In the genomic region with DNA sequence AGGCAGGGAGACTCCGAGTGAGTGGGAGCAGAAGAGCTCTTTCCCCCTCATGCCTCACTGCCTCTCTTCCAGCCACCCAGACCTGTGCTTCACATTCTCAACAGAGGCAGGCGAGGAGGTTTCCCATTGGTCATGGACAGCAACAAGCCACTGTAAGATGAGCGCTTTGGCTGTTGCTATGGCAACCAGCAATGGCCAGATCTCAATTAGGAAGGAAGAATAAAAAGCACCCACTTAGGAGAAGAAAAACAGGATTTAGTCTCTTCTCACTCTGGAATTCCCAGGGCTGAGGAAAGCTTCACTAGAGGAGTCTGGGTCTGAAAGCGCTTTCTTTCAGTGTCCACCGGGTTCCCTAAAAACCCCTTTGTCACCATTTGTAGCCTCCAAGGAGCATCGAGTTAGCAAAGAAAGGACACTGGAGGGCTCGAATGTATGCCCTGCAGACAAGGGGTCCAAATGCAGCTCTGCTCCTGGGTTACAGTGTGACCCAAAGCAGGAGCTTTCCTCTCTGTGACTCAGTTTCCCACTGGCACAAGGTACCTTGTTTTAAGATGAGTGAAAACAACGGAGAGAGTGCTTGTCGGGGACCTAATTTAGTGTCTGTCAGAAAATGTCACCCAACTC, we compare ENCODE assay signal across 8 mouse cellular contexts. TPM values are rescaled to one million over a fixed set of nuclear protein-coding genes. Genes with fewer than 3 reads are reported as not detected.
DNase-seq lines count a peak whose midpoint lies in the region; ATAC-seq lines count a peak whose summit lies in the region.

No protein-coding gene starts in this region.

- DNase-seq in kidney, postnatal 10 days: peak; percentile 49
- no peak for DNase-seq in kidney, postnatal 25 days
- DNase-seq in left cerebral cortex, adult 11 months (ENCODE audit: low spot score): peak; percentile 75
- no peak for DNase-seq in gastrocnemius, adult 18-20 months (ENCODE audit: low spot score)
- no peak for DNase-seq in cerebellum, adult 11 months

- H3K27me3 ChIP-seq in forebrain, embryonic 15.5 days: no peaks in the 10 kb centered on the region
- no peaks in the 10 kb centered on the region for H3K27me3 ChIP-seq in neural tube, embryonic 14.5 days (ENCODE audit: control insufficient read depth, insufficient read depth, low read length)

- H3K4me1 ChIP-seq in forebrain, embryonic 15.5 days: peaks cover 34% of the 10 kb centered on the region
- peaks cover 24% of the 10 kb centered on the region for H3K4me1 ChIP-seq in neural tube, embryonic 14.5 days (ENCODE audit: control insufficient read depth, insufficient read depth, low read length)

- H3K9me3 ChIP-seq in forebrain, embryonic 15.5 days: no peaks in the 10 kb centered on the region
- H3K9me3 ChIP-seq in neural tube, embryonic 14.5 days (ENCODE audit: control insufficient read depth, low read length): no peaks in the 10 kb centered on the region

- no peak overlapping the region for H3K4me3 ChIP-seq in forebrain, embryonic 15.5 days
- no peak overlapping the region for H3K4me3 ChIP-seq in neural tube, embryonic 14.5 days (ENCODE audit: low read depth, low read length)

- 2% methylated on average over 9 of the region's 9 CpGs for WGBS in forebrain, embryonic 15.5 days
- WGBS in neural tube, embryonic 14.5 days: 5% methylated on average over 9 of the region's 9 CpGs

- peak; percentile 91 for ATAC-seq in forebrain, embryonic 15.5 days (replicated peaks)
- ATAC-seq in neural tube, embryonic 14.5 days (ENCODE audit: low read depth): peak; percentile 91
- ATAC-seq in megakaryocyte-erythroid progenitor cell, adult 5-6 weeks (replicated peaks; ENCODE audit: low FRiP score, low TSS enrichment, poor library complexity, severe bottlenecking): no peak

- H3K9ac ChIP-seq in forebrain, embryonic 15.5 days (replicated peaks): peak overlapping the region; percentile 29
- no peak overlapping the region for H3K9ac ChIP-seq in neural tube, embryonic 14.5 days (replicated peaks; ENCODE audit: low read depth, low read length)

- peak overlapping the region; percentile 93 for H3K27ac ChIP-seq in forebrain, embryonic 15.5 days (replicated peaks)
- peak overlapping the region; percentile 60 for H3K27ac ChIP-seq in neural tube, embryonic 14.5 days (ENCODE audit: low read depth, low read length)

- H3K4me2 ChIP-seq in forebrain, embryonic 15.5 days (replicated peaks): peak overlapping the region; percentile 22
- peak overlapping the region; percentile 26; the same call in 1 of the 2 replicates for H3K4me2 ChIP-seq in neural tube, embryonic 14.5 days (ENCODE audit: low read depth, low read length)

- peaks cover 5% of the 10 kb centered on the region; the same call in 1 of the 2 replicates for H3K36me3 ChIP-seq in forebrain, embryonic 15.5 days
- no peaks in the 10 kb centered on the region for H3K36me3 ChIP-seq in neural tube, embryonic 14.5 days (ENCODE audit: control insufficient read depth, insufficient read depth, low read length)

RNA-seq across cellular contexts. Expression of a gene that starts 30.8 kb away (rescaled TPM):
- 69.9 and 71.9 TPM in 2 replicates for polyA plus RNA-seq in forebrain, embryonic 15.5 days (2015; fragmentation: Nextera tagmentation; extraction: Ambion mirVana)
- 74.4 and 77.8 TPM in 2 replicates for polyA plus RNA-seq in neural tube, embryonic 14.5 days (2014; fragmentation: Nextera tagmentation; extraction: Ambion mirVana)
- total RNA-seq in gastrocnemius, adult 18-20 months (2021): 10 to 100 TPM; 37.3 to 39.1 TPM
- total RNA-seq in megakaryocyte-erythroid progenitor cell, adult 5-6 weeks (2014; fragmentation: Nextera tagmentation): 99.7 and 111 TPM in 2 replicates
- total RNA-seq in megakaryocyte-erythroid progenitor cell, adult 5-6 weeks (2017): 132 and 143 TPM in 2 replicates

Comparison
In these comparisons a context has a peak if more than half of its experiments do, and no peak if none do; other contexts are left out.
1. DNase-seq: peak in kidney, postnatal 10 days (single experiment) and left cerebral cortex, adult 11 months (single experiment); none in kidney, postnatal 25 days (0 of 2), gastrocnemius, adult 18-20 months (single experiment) and cerebellum, adult 11 months (single experiment).